Mouse (Mus musculus) right cerebral cortex, adult 2 months (tissue): ENCODE measurements around the gene Dguok.

Experiments used
- DNase-seq, 2 experiments: peaks; one replicate each; pipeline ENCODE4 v3.0.0; 2021 to 2022; ENCODE audit warnings: low spot score in 2 of 2

Gene Dguok

GRCm38 (mm10) chr6:83506258-83507167 lies at the start of gene Dguok:
Gene Dguok, minus strand, starts transcription at chr6:83506969.
- DNase-seq = peak; percentile 97 to 98

- DNase-seq = no peak
These were observed 49.2 kb upstream of the Dguok start for GRCm38 (mm10) chr6:83555972-83556371.

- no peak for DNase-seq
These were observed 41.6 kb upstream of the Dguok start for GRCm38 (mm10) chr6:83548346-83548745.

GRCm38 (mm10) chr6:83545778-83546177 lies 39.0 kb upstream of the Dguok start:
- DNase-seq = no peak

GRCm38 (mm10) chr6:83541756-83542456 lies 35.1 kb upstream of the Dguok start:
- peak; percentile 48 to 49 for DNase-seq

- peak; percentile 37 to 46 for DNase-seq
These were observed 33.2 kb upstream of the Dguok start for GRCm38 (mm10) chr6:83540017-83540416.

GRCm38 (mm10) chr6:83536795-83537059 lies 30.0 kb upstream of the Dguok start:
- no peak for DNase-seq

- DNase-seq = no peak
These were observed 29.4 kb upstream of the Dguok start, which contains the start of gene Actg2 for GRCm38 (mm10) chr6:83536028-83536794. Gene Actg2, minus strand, starts transcription at chr6:83536265.

GRCm38 (mm10) chr6:83532608-83533007 lies 25.8 kb upstream of the Dguok start:
- no peak for DNase-seq

GRCm38 (mm10) chr6:83523194-83523593 lies 16.4 kb upstream of the Dguok start:
- no peak for DNase-seq

GRCm38 (mm10) chr6:83521784-83522183 lies 15.0 kb upstream of the Dguok start:
- no peak for DNase-seq

GRCm38 (mm10) chr6:83518637-83519036 lies 11.9 kb upstream of the Dguok start:
- DNase-seq = no peak

GRCm38 (mm10) chr6:83515172-83515571 lies 8.4 kb upstream of the Dguok start:
- no peak for DNase-seq

GRCm38 (mm10) chr6:83512495-83512894 lies 5.7 kb upstream of the Dguok start:
- peak; percentile 74 to 82 for DNase-seq

GRCm38 (mm10) chr6:83510210-83510609 lies 3.4 kb upstream of the Dguok start:
- DNase-seq = no peak

- DNase-seq = peak; percentile 74 to 76
These were observed 2.7 kb upstream of the Dguok start for GRCm38 (mm10) chr6:83509442-83509841.

GRCm38 (mm10) chr6:83507168-83507546 lies 388 bp upstream of the Dguok start:
- DNase-seq = no peak

GRCm38 (mm10) chr6:83505554-83505953 lies 1.2 kb downstream of the Dguok start:
- no peak for DNase-seq

- DNase-seq = no peak
These were observed 3.4 kb downstream of the Dguok start for GRCm38 (mm10) chr6:83503361-83503760.

- DNase-seq = peak; percentile 43 to 67
These were observed 4.1 kb downstream of the Dguok start for GRCm38 (mm10) chr6:83502656-83503055.

GRCm38 (mm10) chr6:83501524-83502310 lies 5.1 kb downstream of the Dguok start:
- DNase-seq = no peak
